Mouse (Mus musculus) left cerebral cortex, postnatal 36 days (tissue): Measurements from ENCODE around the gene Ccpg1. TPM values are rescaled to one million over a fixed set of nuclear protein-coding genes. Genes with fewer than 3 reads are reported as not detected.

Source experiments
- DNase-seq, 2 experiments: peaks; one replicate each; pipeline ENCODE4 v3.0.0; 2021 to 2022; ENCODE audit warnings: low spot score in 2 of 2, mixed read lengths in 1 of 2
- intact Hi-C: fragments of 180-260 bp; cut with DNase I; formaldehyde crosslinking; loops from one replicate; pipeline ENCODE4 v1.15.1; 2025
- total RNA-seq, 2 experiments: library from RNA; stranded (reverse); gene quantifications; 2 replicates each; pipeline ENCODE4 v1.2.3; 2021

Gene Ccpg1
- total RNA-seq, result 100 to 1,000 TPM in 1 of 2 experiments, 10 to 100 TPM in 1; 97.2 to 125 TPM

- DNase-seq, result peak; percentile 98
- intact Hi-C loops, result loop anchor here (5.0 kb wide), 1 partner anchor 52 kb away; no protein-coding TSS in a partner anchor
These were observed at the start of gene Ccpg1, which contains the start of gene Ccpg1os for GRCm38 (mm10) chr9:72985250-72986220. Gene Ccpg1 (plus strand): TSS chr9:72985429. Gene Ccpg1os (minus strand): TSS chr9:72985382.

- DNase-seq, result no peak
- intact Hi-C loops, result no loop called here
These were observed 48.9 kb upstream of the Ccpg1 start for GRCm38 (mm10) chr9:72936301-72936700.

- no peak for DNase-seq
- intact Hi-C loops, result no loop called here
These were observed 41.8 kb upstream of the Ccpg1 start for GRCm38 (mm10) chr9:72943424-72943823.

- intact Hi-C loops, result no loop called here
- no peak for DNase-seq
These were observed 40.9 kb upstream of the Ccpg1 start for GRCm38 (mm10) chr9:72944286-72944685.

DNA sequence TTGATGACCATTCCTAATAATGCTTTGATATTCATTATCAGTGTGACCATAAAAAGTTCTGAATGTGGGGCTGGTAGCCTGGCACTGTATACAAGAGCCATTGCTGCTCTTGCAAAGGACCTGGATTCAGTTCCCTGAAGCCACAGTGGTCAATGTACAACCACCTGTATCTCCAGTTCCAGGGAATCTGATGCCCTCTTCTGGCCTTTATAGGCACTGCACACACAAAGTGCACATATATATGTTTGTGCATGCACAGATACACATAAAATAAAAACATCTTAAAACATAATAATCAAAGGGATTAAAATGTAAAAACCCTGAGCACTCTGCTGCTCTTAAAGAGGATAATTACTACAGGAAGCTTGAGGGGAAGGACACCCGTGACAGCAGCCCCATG lies 38.2 kb upstream of the Ccpg1 start:
- intact Hi-C loops, result no loop called here
- no peak for DNase-seq

GRCm38 (mm10) chr9:72949572-72949971 lies 35.7 kb upstream of the Ccpg1 start:
- intact Hi-C loops, result no loop called here
- no peak for DNase-seq

DNA sequence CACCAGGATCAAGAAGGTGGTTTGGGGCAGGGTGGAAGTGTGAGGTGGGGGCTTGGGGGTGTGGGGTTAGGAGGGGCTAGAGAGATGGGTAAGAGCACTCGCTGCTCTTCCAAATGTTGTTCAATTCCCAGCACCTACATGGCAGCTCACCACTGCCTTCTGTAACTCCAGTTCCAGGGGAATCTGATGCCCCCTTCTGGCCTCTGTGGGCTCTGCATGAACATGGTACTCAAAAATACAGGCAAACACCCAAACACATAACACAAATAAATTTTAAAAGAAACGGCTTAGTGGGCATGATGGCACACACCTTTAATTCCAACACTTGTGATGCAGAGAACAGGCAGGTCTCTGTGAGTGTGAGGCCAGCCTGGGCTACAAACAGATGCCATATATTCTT lies 30.5 kb upstream of the Ccpg1 start:
- DNase-seq, result no peak
- intact Hi-C loops, result no loop called here

GRCm38 (mm10) chr9:72955546-72955945 lies 29.7 kb upstream of the Ccpg1 start:
- intact Hi-C loops, result no loop called here
- no peak for DNase-seq

DNA sequence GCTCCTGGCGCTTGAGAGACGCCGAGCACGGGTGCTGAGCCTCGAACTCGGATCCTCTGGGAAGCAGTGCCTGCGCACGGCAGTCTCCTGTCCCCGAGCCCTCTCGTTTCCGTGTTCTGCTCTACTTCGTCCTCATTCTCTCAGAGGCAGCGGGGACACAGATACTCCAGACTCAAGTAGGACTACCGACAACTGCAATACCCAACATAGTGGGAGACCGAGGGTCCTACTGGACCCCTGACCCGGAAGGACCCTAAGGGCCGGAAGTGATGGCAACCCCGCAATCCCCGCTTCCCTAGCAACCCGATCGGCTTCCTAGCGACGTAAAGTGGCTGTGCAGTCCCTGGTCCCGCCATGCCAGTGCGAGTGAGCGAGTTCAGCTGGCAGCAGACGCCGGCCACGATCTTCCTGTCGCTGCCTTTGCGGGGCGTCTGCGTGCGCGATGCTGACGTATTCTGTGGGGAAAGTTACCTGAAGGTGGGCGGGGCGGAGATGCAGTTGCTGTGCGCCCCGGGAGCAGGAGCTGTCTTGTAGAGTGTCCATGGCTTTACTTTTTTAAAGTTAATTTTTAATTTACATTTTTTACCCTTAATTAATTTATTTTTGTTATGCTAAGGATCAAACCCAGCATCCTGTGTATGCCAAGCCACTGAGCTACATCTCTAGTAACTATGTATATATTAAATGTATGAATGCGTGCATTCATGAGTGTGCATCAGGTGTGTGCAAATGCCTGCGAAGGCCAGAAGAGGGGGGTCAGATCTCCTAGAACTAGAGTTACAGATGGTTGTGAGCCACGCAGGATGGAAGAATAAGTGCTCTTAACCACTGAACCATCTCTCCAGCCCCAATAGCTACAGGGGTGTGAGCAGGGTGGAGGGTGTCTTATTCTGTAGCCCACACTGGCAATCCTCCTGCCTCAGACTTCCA lies 26.4 kb upstream of the Ccpg1 start, which contains the start of the genes Dyx1c1 and Gm44503:
Dyx1c1 (plus strand) TSS at position 265 of the 930 bp plus-strand sequence.
Gm44503 (plus strand) TSS at position 332 of the 930 bp plus-strand sequence.
- DNase-seq, result peak; percentile 72 to 74
- intact Hi-C loops, result no loop called here

- intact Hi-C loops, result no loop called here
- no peak for DNase-seq
These were observed 23.9 kb upstream of the Ccpg1 start for GRCm38 (mm10) chr9:72961346-72961745.

GRCm38 (mm10) chr9:72961959-72962358 lies 23.3 kb upstream of the Ccpg1 start:
- DNase-seq, result no peak
- intact Hi-C loops, result no loop called here

- intact Hi-C loops, result loop anchor here (5.0 kb wide), 1 partner anchor 124 kb away; no protein-coding TSS in a partner anchor
- DNase-seq, result peak; percentile 72 to 76
These were observed 16.7 kb upstream of the Ccpg1 start for GRCm38 (mm10) chr9:72968349-72969061.

GRCm38 (mm10) chr9:72969874-72970273 lies 15.4 kb upstream of the Ccpg1 start:
- intact Hi-C loops, result loop anchor here (5.0 kb wide), 1 partner anchor 122 kb away; no protein-coding TSS in a partner anchor
- DNase-seq, result no peak

GRCm38 (mm10) chr9:72972435-72972834 lies 12.8 kb upstream of the Ccpg1 start:
- intact Hi-C loops, result no loop called here
- DNase-seq, result no peak

GRCm38 (mm10) chr9:72972984-72973383 lies 12.2 kb upstream of the Ccpg1 start:
- DNase-seq, result no peak
- intact Hi-C loops, result no loop called here

DNA sequence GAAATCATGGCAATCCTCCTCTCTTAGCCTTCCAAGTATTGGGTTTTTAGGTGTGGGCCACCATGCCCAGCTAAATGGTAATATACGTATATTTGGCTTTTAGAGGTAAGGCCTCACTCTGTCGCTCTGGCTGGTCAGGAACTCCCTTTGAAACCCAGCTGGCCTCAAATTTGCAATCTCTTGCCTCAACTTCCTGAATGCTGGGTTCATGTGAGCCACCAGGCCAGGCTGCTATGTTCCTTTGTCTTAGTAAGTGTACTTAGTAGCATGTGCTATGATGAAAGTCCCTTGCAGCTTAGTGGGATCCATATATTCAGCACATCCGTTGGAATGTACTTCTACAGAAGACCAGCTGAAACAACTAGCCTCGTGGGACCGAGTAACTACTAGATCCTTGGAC lies 10.5 kb upstream of the Ccpg1 start:
- intact Hi-C loops, result no loop called here
- no peak for DNase-seq

GRCm38 (mm10) chr9:72975242-72975641 lies 10.0 kb upstream of the Ccpg1 start:
- intact Hi-C loops, result no loop called here
- DNase-seq, result no peak

DNA sequence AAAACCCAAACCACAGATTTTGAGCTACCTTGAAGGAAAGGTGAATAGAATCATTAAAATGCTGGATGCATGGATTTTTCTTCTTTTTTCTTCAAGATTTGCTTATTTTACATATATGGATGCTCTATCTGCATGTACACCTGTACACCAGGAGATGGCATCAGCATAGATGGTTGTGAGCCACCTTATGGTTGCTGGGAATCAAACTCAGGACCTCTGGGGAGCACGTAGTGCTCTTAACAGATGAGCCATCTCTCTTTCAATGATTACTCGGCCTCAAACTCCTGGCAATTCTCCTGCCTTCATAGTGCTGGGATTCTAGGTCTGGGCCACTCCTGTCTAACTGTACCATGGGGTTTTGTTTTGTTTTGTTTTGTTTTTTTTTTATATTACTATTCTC lies 2.2 kb upstream of the Ccpg1 start:
- no peak for DNase-seq
- intact Hi-C loops, result no loop called here

GRCm38 (mm10) chr9:72987703-72988102 lies 2.5 kb downstream of the Ccpg1 start:
- intact Hi-C loops, result loop anchor here (5.0 kb wide), 1 partner anchor 50 kb away; no protein-coding TSS in a partner anchor
- no peak for DNase-seq
